Mouse (Mus musculus) inflammation-experienced regulatory T-cells (primary cell): ENCODE measurements around the gene Aqp2. TPM values are rescaled to one million over a fixed set of nuclear protein-coding genes. Genes with fewer than 3 reads are reported as not detected.

Source experiments
- polyA plus RNA-seq, 2 experiments: library from polyadenylated mRNA; unstranded; fragments of 100-300 nt; shearing (Covaris generic); gene quantifications; one replicate each; pipeline ENCODE4 v1.2.1; 2017

Gene Aqp2
- under 1 TPM; 0.18 to 0.86 TPM for polyA plus RNA-seq

DNA sequence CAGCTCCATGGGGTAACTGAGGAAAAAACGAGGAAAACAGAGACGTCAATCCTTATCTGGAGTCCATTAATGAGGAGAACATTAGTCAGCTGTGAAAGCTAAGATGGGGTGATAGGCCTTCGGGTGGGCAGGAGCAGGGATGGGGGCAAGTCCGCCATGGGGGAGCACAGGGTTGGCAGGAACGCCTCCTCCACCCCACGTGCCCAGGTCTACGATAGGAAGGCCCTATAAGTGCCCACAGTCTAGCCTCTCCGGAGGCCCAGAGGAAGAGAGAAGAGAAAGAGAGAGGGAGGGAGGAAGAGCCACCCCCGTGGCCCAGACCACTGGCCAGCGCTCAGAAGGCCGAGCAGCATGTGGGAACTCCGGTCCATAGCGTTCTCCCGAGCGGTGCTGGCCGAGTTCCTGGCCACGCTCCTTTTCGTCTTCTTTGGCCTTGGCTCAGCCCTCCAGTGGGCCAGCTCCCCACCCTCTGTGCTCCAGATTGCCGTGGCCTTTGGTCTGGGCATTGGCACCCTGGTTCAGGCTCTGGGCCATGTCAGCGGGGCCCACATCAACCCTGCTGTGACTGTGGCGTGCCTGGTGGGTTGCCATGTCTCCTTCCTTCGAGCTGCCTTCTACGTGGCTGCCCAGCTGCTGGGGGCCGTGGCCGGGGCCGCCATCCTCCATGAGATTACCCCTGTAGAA is at the start of gene Aqp2:
Gene Aqp2 (plus strand): TSS at position 254 of the 684 bp plus-strand sequence.

DNA sequence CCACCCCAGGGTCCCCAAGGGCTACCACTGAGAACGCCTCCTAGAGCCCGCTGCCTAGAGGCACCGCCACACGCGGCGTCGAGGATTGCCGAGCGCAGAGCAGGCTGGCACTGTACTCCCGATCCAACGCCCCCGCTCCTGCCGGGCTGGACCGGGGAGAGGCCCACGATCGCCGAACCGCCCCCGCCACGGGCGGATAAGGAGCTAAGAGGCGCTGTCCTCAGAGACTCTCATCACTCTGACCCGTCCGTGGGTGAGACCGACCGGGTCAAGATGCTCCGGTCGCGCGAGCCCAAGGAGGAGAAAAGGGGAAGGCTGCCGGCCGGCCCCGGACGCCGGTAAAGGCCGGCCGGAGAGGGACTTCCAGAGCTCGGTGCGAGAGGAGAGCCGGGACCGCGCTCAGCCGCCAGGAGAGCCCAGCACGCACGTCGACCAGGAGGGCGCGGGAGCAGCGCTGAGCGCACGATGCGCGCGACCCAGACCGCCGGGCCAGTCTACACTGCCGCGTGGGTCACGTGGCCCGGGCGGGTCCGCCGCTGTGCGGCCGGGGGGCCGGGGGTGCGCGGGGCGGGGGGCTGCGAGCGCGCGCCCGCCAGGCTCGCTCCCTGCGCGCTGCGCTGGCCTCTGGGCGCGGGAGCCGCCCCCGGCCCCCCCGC is 11.7 kb downstream of the Aqp2 start, which contains the start of gene Aqp5:
Gene Aqp5 (plus strand): TSS at position 354 of the 656 bp plus-strand sequence.

DNA sequence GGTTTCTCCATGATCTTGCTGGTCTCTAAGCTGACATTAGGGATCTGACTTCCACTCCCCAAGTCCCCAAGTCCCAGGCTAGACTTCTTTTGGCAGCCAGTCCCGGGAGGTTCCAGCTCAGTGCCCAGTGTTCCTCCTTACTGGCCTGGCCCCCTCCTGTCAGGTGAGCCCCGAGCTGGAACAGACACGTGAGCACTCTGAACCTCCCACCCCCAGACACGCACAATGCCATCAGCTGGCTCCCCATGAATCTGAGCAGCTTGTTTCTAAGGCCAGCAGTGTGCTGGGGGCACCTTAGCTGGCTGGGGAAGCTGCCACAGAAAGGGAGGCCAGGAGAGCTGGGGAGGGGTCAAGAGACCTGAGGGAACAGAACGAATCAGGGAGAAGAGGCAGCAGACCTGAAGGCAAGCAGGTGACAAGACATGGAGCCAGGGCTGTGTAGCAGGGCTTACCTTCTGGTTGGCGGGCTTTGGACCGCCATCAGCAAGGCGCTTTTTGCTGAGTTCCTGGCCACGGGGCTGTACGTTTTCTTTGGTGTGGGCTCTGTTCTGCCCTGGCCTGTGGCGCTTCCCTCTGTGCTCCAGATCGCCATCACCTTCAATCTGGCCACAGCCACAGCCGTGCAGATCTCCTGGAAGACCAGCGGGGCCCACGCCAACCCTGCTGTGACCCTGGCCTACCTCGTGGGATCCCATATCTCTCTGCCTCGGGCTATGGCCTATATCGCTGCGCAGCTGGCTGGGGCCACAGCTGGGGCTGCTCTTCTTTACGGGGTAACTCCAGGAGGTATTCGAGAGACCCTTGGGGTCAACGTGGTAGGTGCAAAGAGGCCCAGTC is 22.3 kb downstream of the Aqp2 start, which contains the start of gene Aqp6:
Gene Aqp6 (plus strand): TSS at position 415 of the 837 bp plus-strand sequence.

Other genes starting within 250 kb of the Aqp2 start
- gene Fmnl3, start 208.6 kb upstream of the Aqp2 start, polyA plus RNA-seq: 10 to 100 TPM; 50.8 to 74.1 TPM
- gene Tmbim6, start 186.2 kb upstream of the Aqp2 start, polyA plus RNA-seq: 100 to 1,000 TPM; 158 to 161 TPM
- gene Nckap5l, start 121.3 kb upstream of the Aqp2 start, polyA plus RNA-seq: 10 to 100 TPM in 1 of 2 experiments, 1 to 10 TPM in 1; 8.5 to 10.4 TPM
- 10 to 100 TPM; 22.9 to 25.2 TPM for gene Bcdin3d, start 104.3 kb upstream of the Aqp2 start, polyA plus RNA-seq
- under 1 TPM; 0.17 to 0.23 TPM for gene Faim2, start 50.9 kb upstream of the Aqp2 start, polyA plus RNA-seq
- 10 to 100 TPM in 1 of 2 experiments, under 1 TPM in 1; 0.16 to 11.5 TPM for gene Aqp5, start 11.7 kb downstream of the Aqp2 start, polyA plus RNA-seq
- under 1 TPM in 1 of 2 experiments, not detected in 1; 0.13 TPM for gene Aqp6, start 22.3 kb downstream of the Aqp2 start, polyA plus RNA-seq
- gene Racgap1, start 72.6 kb downstream of the Aqp2 start, polyA plus RNA-seq: 10 to 100 TPM; 28.0 to 36.0 TPM
- gene Asic1, start 91.3 kb downstream of the Aqp2 start, polyA plus RNA-seq: 1 to 10 TPM; 1.1 to 3.2 TPM
- gene Smarcd1, start 123.1 kb downstream of the Aqp2 start, polyA plus RNA-seq: 10 to 100 TPM; 24.6 to 34.1 TPM
- not detected for gene Gm17349, start 126.4 kb downstream of the Aqp2 start, polyA plus RNA-seq
- gene Gpd1, start 138.5 kb downstream of the Aqp2 start, polyA plus RNA-seq: under 1 TPM in 1 of 2 experiments, not detected in 1; 0.94 TPM
- gene Cox14, start 146.6 kb downstream of the Aqp2 start, polyA plus RNA-seq: 100 to 1,000 TPM; 140 to 162 TPM
- 10 to 100 TPM; 76.5 to 81.1 TPM for gene Cers5, start 193.8 kb downstream of the Aqp2 start, polyA plus RNA-seq